Mouse (Mus musculus) heart, adult 18-20 months (tissue): ENCODE data around the gene Rnf152. TPM values are rescaled to one million over a fixed set of nuclear protein-coding genes. Genes with fewer than 3 reads are reported as not detected.
A peak's percentile ranks its signal among the peaks of the same experiment; 100 is the strongest.

Experiments
- DNase-seq, 2 experiments: peaks; one replicate each; pipeline ENCODE4 v3.0.0; 2021 to 2022; ENCODE audit warnings: mixed read lengths in 1 of 2
- long read RNA-seq, 2 experiments: library from polyadenylated mRNA; stranded (forward); transcript quantifications; one replicate each; pipeline ENCODE4 v2.0.0; 2021
- total RNA-seq, 2 experiments: library from RNA; stranded (reverse); gene quantifications; 2 replicates each; pipeline ENCODE4 v1.2.3; 2021

Gene Rnf152
- total RNA-seq: 1 to 10 TPM in 1 of 2 experiments, under 1 TPM in 1; 0.94 to 1.3 TPM
- long read RNA-seq, experiment 1, full-length matches to known transcripts: 2 of 2 reads
- long read RNA-seq, experiment 1, partial matches to known transcripts: 0 of 2 reads
- long read RNA-seq, experiment 1, other reads (novel, unspliced or antisense): 0 of 2 reads
- long read RNA-seq, experiment 2, full-length matches to known transcripts: 1 of 1 reads
- long read RNA-seq, experiment 2, partial matches to known transcripts: 0 of 1 reads
- long read RNA-seq, experiment 2, other reads (novel, unspliced or antisense): 0 of 1 reads

GRCm38 (mm10) chr1:105356291-105357011, at the start of gene Rnf152:
TSS of gene Rnf152 (minus strand) at chr1:105356710.
- peak; percentile 66 to 69 for DNase-seq

- no peak for DNase-seq
These were observed 46.3 kb upstream of the Rnf152 start for GRCm38 (mm10) chr1:105402853-105403252.

DNA sequence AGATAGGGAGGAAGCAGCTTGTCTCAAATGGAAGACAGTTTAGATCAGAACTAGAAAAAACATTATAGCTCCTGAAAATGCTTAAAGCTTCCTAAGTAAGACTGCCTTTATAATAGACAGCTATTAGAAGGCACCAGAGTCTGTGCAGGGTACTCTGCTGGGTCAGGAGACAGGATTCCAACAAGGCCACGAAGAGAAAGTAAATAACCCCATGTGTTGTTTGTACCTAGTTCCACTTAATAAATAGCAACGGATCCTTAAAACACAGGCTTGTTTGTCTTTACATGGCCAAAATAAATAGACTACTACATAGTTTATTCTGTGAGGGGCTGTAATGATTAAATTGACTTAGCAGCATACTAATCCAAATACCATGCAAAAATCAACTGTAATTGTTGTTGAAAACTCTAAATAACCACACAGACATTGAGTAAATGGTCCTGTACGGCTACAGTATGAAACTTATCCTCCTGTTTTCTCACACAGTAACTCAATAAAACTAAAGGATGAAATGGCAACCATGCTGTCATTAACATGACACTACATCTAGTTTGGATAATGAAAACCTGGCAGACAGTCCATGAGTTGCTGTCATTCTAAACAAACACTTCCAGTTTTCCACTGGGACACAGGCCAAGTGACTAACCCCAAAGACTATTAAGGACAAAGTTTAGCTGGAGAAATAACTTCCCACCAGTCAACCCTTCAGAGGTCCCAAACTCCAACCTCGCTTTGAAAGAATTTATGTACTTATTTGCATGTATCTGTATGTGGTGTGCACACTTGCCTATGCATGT, 27.8 kb upstream of the Rnf152 start:
- peak; percentile 9 to 10 for DNase-seq

- no peak for DNase-seq
These were observed 21.0 kb upstream of the Rnf152 start for GRCm38 (mm10) chr1:105377546-105377945.

DNA sequence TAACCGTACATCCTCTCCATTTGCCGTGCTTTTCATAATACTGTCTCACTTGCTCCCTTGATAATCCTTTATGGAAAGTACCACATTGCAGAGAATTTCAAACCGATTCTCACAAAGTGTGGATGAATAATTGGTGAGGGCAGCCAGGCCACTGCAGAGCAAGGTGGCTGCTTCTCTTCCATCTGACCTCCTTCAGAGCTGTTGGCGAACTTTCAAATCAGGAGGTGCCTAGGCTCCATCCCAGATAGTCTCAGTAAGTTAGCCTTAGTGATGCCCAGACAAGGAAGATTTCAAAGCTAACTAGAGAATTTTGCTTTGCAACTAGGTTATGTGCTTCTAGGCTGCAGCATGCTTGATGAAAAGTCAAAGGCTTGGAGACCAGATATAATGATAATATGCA, 18.1 kb upstream of the Rnf152 start:
- no peak for DNase-seq

- DNase-seq: peak; percentile 4 to 17
These were observed 6.2 kb upstream of the Rnf152 start for GRCm38 (mm10) chr1:105362701-105363100.

GRCm38 (mm10) chr1:105358896-105359295, 2.4 kb upstream of the Rnf152 start:
- DNase-seq: no peak

- DNase-seq: peak in 1 of 2 experiments; percentile 9
These were observed 610 bp downstream of the Rnf152 start for GRCm38 (mm10) chr1:105355910-105356290.

DNA sequence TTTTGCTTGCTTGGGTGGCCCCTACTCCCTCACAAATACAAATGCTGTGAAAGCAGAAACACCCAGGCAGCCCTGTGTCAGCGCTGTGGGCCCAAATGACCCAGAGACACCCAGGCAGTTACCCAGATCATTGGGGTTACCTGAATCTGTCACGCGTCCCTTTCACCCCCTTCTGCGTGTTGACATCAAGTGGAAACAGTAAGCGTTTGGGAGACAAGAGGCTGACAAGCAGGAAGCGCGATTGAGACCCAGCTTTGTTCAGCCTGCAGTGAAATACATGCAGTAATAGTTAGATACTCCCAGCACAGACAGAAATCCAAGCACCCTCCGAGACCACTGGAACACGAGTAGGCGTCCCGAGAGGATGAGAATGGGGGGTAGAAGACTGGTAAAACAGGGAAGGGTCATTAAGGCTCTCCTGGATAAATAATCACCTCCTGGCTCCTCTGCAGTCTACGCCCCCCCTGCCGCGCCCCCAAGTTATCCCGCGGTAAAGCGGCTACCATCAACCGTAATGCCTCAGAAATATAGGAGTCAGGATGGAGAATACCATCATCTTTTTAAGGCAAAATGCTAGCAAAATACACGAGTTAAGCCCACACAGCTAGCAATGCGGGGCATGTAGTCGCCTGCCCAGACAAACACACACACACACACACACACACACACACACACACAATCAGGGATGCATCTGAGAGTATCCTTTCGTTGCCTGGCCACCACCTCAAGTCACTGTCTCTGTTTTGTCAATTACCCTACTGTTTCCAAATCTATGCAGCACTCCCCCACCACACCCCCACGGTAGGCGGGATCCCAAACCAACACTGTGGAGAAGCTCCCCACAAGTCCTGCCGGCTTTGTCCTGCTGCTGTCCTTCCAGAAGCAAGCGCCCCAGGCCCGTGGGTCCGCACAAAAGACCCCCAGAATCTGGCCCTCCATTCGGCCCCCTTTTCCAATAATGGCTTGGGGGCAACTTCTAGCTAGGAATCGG, 1.3 kb downstream of the Rnf152 start:
- peak; percentile 25 to 57 for DNase-seq

DNA sequence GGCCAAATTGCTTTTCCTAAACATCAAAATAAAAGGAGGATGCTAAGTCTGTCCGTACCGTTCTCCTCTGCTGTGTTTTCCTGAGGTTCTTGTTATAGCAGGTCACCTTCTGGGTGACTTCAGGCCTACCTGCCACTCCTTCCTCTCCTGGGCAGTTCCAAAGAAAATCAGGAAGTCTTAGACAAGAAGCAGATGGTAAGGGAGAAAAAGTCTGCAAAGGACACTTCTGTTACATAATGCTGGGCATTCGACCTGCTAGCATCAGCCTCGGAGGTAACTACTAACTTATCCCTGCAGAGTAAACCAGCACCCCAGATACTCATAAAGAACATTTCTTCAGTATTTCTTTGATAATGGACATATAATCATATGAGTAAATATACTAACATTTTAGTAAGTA, 4.7 kb downstream of the Rnf152 start:
- DNase-seq: no peak

DNA sequence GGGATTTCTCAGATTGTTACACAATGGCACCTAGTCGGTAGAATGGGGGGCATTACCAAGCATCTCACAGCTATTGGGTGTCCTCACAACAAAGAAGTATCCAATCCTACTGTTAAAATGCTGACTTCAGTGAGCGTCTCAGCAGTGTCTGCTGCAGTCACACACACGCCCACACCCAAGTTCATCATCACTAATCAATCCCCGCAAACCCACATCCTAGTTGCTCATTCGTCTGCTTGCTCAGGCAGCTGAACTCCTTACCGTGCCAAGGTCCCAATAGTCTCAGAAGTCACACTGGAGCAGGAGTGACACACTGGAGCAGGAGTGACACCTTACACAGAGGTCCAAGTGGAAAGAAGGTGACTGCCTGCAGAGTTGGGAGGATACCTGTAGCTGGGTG, 14.2 kb downstream of the Rnf152 start:
- DNase-seq: no peak

DNA sequence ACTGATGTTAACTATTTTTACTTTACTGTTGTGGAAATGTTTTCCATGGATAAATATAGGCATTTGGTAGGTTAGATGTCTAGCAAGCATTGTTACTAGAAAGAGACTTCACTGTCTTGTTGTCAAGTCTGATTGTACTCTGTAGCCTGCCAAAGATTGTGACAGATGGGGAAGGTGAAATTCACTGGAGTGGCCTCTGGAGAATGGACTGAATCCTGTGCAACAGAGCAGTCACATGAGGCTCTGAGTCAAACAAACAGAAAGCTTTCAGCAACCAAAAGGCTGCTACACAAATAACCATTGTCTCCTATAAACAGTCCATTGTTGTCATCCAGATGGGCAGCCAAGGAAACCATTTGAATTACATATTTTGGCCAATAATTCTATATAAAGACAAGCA, 15.6 kb downstream of the Rnf152 start:
- no peak for DNase-seq

DNA sequence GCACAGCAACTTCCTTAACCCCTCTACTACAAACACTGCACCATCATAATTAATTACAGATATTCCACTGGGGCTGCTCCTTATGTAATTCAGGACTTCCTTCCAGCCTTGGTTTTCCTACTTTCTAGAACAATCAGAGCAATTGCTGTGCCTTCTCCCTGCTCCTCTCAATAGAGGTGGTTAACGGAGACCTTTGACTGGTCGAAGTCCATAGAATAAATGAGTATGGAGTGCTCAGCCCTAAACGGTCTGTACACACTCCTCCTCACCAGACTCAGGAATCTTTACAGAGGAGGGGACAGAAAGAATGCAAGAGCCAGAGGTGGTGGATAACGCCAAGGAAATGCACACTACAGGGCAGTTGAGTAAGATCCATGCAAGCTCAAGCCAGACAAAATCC, 19.1 kb downstream of the Rnf152 start:
- no peak for DNase-seq

DNA sequence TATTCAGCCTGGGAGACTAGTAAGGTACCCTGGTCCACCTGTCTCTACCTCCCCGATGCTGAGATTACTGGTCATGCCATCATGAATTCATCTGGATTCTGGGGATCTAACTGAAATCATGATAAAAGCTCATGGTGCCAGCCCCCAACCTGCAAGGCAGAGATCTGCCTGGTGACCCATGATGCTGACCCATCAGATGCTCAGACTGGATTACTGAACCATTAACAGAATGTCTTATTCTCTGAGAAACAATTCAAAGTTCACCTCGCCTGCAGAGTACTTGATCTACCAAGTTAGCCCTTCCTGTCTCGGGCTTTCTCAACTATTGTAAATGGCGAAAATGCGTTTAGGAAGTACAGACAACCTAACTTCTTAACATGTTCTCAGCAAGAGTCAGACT, 20.4 kb downstream of the Rnf152 start:
- no peak for DNase-seq

GRCm38 (mm10) chr1:105332087-105332731, 24.3 kb downstream of the Rnf152 start:
- DNase-seq: no peak

DNA sequence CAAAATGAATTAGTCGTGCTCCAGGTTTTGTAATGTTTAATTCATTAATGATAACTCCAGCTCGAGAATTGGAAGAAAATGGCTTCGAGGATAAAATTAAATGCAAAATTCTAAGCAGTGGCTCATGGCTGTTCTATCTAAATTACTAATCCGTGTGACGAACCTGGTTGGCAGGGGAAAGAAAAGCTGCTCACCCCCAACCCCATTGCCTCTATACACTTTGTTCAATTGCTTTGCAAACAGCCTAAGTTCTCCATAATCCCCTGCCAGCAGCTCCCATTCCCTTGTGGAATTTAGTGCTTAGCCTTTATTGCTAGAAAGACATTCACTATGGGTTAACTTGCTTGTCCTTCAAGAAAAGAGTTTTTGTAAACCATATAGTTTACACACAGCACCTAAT, 24.9 kb downstream of the Rnf152 start:
- DNase-seq: no peak

- DNase-seq: no peak
These were observed 25.8 kb downstream of the Rnf152 start for GRCm38 (mm10) chr1:105330581-105331320.

- no peak for DNase-seq
These were observed 28.7 kb downstream of the Rnf152 start for GRCm38 (mm10) chr1:105327789-105328188.

DNA sequence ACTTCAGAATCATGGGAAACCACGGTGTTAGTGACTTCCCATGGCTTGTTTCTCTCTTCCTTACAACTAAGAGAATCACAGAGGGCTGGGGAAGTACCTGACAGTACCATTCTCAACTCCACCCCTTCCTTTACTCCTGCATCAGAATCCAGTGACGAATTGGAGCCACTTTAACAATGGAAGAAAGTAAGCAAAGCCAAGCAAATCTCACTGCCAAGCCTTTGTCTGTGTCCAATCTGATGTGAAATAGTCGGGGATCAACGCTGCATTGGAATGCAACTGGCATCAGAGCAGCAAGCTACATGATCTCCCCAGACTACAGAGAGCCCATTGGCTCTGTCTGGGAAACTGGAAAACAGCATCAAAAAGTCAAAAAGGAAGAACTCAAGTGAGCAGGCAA, 31.9 kb downstream of the Rnf152 start:
- no peak for DNase-seq

DNA sequence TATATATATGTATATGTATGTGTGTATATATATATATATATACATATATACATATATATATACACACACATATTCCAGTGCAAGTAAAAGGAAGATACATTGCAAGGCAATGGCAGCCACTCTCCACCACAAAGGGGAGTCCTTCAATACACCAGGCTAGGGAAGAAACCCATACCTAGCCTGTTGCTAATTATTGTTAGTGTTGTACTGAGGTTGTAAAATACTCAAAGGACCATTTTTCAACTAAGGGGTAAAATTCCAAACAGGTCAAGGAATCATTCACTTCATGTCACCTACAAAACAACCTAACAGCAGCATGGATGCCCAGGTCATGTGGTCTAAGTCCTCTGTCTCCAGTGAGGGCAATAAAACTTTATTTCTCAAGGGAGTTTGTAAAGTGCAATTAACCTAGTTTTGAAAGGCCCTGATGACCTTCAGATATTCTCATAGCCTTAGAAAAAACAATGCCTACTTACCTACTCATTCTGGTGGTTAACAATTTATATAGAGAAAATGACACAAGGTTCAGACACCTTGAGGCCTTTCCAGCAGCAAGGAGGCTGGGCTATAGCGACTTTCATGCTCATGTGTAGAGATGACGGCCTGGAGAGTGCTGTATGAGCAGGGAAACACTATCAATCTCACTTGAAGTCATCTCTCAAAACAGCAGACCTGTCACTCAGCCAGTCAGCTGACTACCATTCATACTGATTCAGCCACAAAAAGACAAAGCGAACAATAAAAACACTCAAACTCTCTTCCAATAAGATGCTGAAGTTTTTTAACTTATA, 42.3 kb downstream of the Rnf152 start:
- no peak for DNase-seq
